Mouse (Mus musculus) embryonic facial prominence, embryonic 10.5 days (tissue): ENCODE data around the gene Rpp38. TPM values are rescaled to one million over a fixed set of nuclear protein-coding genes. Genes with fewer than 3 reads are reported as not detected.

Experiments used
- DNase-seq: peaks from one replicate; pipeline ENCODE4 v3.0.0-alpha.2; 2017; ENCODE audit warnings: low spot score
- H3K27ac ChIP-seq: fragments of 300-500 bp; sonication (generic); replicated peaks from 2 replicates; pipeline ENCODE4 v1.5.1; 2016; ENCODE audit warnings: mild to moderate bottlenecking
- H3K27me3 ChIP-seq: fragments of 300-500 bp; sonication (generic); replicated peaks from 2 replicates; pipeline ENCODE4 v1.6.1; 2016; ENCODE audit warnings: low read depth, mild to moderate bottlenecking; ENCODE audit not compliant: poor library complexity, severe bottlenecking
- H3K36me3 ChIP-seq: fragments of 300-500 bp; sonication (generic); replicated peaks from 2 replicates; pipeline ENCODE4 v1.6.1; 2016; ENCODE audit warnings: mild to moderate bottlenecking, moderate library complexity
- H3K4me1 ChIP-seq: fragments of 300-500 bp; sonication (generic); 2 replicates; pipeline ENCODE4 v1.6.1; 2016
- H3K4me3 ChIP-seq: fragments of 300-500 bp; sonication (generic); 2 replicates; pipeline ENCODE4 v1.5.1; 2016; ENCODE audit warnings: mild to moderate bottlenecking, moderate library complexity
- H3K9me3 ChIP-seq: fragments of 300-500 bp; sonication (generic); 2 replicates; pipeline ENCODE4 v1.6.1; 2016; ENCODE audit warnings: mild to moderate bottlenecking
- WGBS: fragments of 180-500 bp; shearing (Covaris S2); methylation state at CpG from one replicate; pipeline ENCODE4 v1.1.7; 2016; 5-methylcytosine and 5-hydroxymethylcytosine counted together
- polyA plus RNA-seq: library from polyadenylated mRNA; unstranded; fragments of >200 nt; fragmentation: Nextera tagmentation; extraction: Ambion mirVana; gene quantifications from 2 replicates; pipeline ENCODE4 v1.2.1, GENCODE M21; 2016

The Rpp38 gene
- polyA plus RNA-seq, 1 experiment from 2014 or later: 19.0 TPM

DNA sequence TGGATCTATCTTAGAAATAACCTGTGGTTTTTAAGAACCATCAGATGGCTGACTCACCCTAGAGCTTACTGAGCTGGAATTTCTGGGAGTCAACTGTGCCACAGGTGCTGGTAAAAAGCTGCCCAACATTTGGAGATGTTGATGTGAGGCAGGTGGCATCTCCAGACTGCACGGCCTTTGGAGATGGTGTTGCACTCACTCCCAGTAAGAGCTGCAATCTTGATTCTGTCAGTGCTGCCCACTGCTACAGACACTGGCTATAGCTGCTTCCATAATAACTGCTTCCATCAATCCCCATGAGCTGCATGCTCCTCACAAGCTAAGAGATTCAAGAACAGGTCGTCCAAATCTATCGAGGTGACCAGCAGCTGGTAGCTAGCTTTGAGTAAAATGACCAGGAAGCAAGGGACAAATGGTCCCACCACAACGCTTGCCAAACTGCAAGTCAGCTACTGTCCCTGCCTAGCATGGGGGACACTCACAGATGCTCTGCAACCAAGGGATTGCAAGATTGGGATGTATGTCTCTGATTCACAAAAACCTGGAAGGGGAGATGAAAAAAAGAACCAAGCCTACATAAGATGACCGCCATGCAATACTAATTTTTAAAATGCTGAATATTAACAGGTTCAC lies 1.3 kb downstream of the Rpp38 start:
- Histone ChIP-seq H3K27me3 (peaks cover 7% of the 10 kb centered on the region), H3K9me3 (no peaks in the 10 kb centered on the region), H3K4me3 (peak overlapping the region; percentile 79), H3K4me1 (peaks cover 20% of the 10 kb centered on the region), H3K27ac (no peak overlapping the region), H3K36me3 (peaks cover 37% of the 10 kb centered on the region)
- 86% methylated on average over 5 of the region's 5 CpGs for WGBS
- DNase-seq: no peak

- H3K27me3 ChIP-seq: no peaks in the 10 kb centered on the region
- H3K36me3 ChIP-seq: peaks cover 71% of the 10 kb centered on the region
- WGBS: 33% methylated on average over 1 of the region's 1 CpGs
- H3K9me3 ChIP-seq: 0 out of 2 replicates have a peak, but pooled peaks cover 5% of the 10 kb centered on the region
- peak; percentile 32 for DNase-seq
- no peak overlapping the region for H3K4me3 ChIP-seq
- no peak overlapping the region for H3K27ac ChIP-seq
- H3K4me1 ChIP-seq: peaks cover 13% of the 10 kb centered on the region
These were observed 5.1 kb downstream of the Rpp38 start for GRCm38 (mm10) chr2:3327351-3327750.

- Histone ChIP-seq H3K9me3 (0 out of 2 replicates have a peak, but pooled peaks cover 5% of the 10 kb centered on the region), H3K4me3 (no peak overlapping the region), H3K27me3 (no peaks in the 10 kb centered on the region), H3K4me1 (peaks cover 9% of the 10 kb centered on the region), H3K36me3 (peaks cover 75% of the 10 kb centered on the region), H3K27ac (no peak overlapping the region)
- no peak for DNase-seq
- WGBS: 98% methylated on average over 1 of the region's 1 CpGs
These were observed 5.9 kb downstream of the Rpp38 start for GRCm38 (mm10) chr2:3326547-3326946.

DNA sequence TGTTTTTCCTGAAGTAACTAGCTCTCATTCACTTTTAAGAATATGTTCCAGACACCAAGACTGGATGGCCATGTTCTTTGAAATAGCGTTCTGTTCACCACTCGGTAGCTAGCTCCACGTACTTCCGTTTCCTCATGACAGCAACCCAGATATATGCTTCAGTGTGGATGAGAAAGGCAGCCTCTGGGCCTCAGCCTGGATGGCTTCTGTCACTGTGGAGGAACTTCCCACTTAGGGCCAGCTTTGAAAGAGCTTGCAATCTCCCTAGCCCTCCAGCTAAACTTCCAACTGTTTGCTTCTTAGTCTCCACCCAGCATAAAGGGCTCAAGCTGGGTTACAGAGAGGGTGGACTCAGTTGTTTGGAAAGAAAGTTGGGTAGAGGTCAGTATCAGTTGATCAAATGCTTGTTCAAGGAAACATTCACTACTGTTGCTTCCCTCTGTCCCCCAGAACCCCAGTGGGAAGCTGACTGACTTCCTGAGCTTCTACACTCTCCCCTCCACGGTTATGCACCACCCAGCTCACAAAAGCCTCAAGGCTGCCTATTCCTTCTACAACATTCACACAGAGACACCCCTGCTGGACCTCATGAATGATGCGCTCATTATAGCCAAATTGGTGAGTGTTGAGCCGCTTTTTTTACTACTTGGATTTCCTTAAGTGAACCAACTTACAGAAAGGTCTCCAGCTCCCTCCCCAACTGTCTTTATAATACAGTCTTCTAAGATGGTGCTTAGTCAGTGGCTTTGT lies 7.9 kb downstream of the Rpp38 start:
- WGBS: 92% methylated on average over 7 of the region's 7 CpGs
- no peak for DNase-seq
- Histone ChIP-seq H3K9me3 (0 out of 2 replicates have a peak, but pooled peaks cover 5% of the 10 kb centered on the region), H3K4me3 (no peak overlapping the region), H3K27me3 (no peaks in the 10 kb centered on the region), H3K27ac (no peak overlapping the region), H3K4me1 (no peaks in the 10 kb centered on the region), H3K36me3 (peaks cover 72% of the 10 kb centered on the region)

DNA sequence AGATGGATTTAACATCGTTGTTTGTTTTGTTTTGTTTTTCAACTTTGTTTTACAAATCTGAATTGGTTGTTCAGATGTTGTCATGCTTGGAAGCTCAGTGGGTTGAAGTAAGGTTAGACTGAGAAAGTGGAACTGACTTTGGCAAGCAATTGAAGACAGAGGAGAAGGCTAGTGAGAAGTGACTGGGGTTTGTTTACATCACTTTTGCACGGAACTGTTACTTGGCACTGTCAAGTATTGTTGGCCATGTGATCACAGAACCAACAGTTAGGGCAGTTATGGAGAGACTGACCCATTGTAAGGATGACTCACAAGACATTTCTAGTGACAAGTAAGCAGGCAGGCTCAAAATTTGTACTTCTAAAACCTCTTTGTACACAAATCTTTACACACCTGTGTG lies 9.3 kb downstream of the Rpp38 start:
- WGBS: 90% methylated on average over 2 of the region's 2 CpGs
- Histone ChIP-seq H3K9me3 (0 out of 2 replicates have a peak, but pooled peaks cover 5% of the 10 kb centered on the region), H3K4me3 (no peak overlapping the region), H3K27ac (no peak overlapping the region), H3K4me1 (no peaks in the 10 kb centered on the region), H3K27me3 (no peaks in the 10 kb centered on the region), H3K36me3 (peaks cover 72% of the 10 kb centered on the region)
- DNase-seq: no peak

DNA sequence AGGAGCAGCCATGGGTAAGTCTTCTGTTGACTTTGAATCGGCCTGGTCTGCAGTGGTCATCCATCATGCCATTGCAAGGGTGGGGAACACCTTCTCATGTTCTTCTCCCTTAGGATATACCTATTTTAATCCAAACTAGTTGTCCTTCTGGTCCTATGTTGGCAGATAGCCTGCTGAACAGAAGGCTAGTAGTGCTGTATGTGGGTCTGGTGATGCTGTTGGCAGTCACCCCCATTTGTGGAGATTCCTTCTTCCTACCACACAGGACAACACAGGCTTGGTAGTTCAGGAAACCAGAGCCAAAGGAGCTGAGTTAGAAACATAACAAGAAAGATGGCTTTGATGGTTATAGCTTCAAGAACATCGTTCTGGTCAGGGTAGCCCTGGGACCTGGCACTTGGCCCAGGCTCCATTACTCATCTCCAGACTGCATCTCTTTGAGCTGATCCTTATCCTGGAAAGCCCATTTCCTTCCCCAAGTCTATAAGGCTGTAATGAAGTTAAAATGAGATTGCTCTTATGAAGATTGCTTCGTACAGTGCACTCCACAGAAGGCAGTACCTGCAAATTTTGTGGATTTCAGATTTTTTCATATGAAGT lies 26.9 kb downstream of the Rpp38 start:
- no peak for DNase-seq
- no peak overlapping the region for H3K27ac ChIP-seq
- no peaks in the 10 kb centered on the region for H3K27me3 ChIP-seq
- H3K4me3 ChIP-seq: no peak overlapping the region
- H3K4me1 ChIP-seq: no peaks in the 10 kb centered on the region
- H3K9me3 ChIP-seq: no peaks in the 10 kb centered on the region
- peaks cover 24% of the 10 kb centered on the region for H3K36me3 ChIP-seq
- 90% methylated on average over 3 of the region's 3 CpGs for WGBS

- H3K36me3 ChIP-seq: no peaks in the 10 kb centered on the region
- 96% methylated on average over 7 of the region's 7 CpGs for WGBS
- no peak overlapping the region for H3K27ac ChIP-seq
- H3K27me3 ChIP-seq: no peaks in the 10 kb centered on the region
- H3K9me3 ChIP-seq: no peaks in the 10 kb centered on the region
- DNase-seq: no peak
- no peak overlapping the region for H3K4me3 ChIP-seq
- H3K4me1 ChIP-seq: no peaks in the 10 kb centered on the region
These were observed 36.6 kb downstream of the Rpp38 start for GRCm38 (mm10) chr2:3295826-3296225.

- Histone ChIP-seq H3K9me3 (no peaks in the 10 kb centered on the region), H3K4me1 (no peaks in the 10 kb centered on the region), H3K27ac (no peak overlapping the region), H3K36me3 (no peaks in the 10 kb centered on the region), H3K4me3 (no peak overlapping the region), H3K27me3 (no peaks in the 10 kb centered on the region)
- no peak for DNase-seq
- 92% methylated on average over 1 of the region's 1 CpGs for WGBS
These were observed 40.3 kb downstream of the Rpp38 start for GRCm38 (mm10) chr2:3292170-3292569.

- no peak for DNase-seq
- H3K27ac ChIP-seq: no peak overlapping the region
- H3K27me3 ChIP-seq: no peaks in the 10 kb centered on the region
- H3K9me3 ChIP-seq: no peaks in the 10 kb centered on the region
- H3K4me1 ChIP-seq: peaks cover 9% of the 10 kb centered on the region
- no peak overlapping the region for H3K4me3 ChIP-seq
- 73% methylated on average over 1 of the region's 1 CpGs for WGBS
- H3K36me3 ChIP-seq: no peaks in the 10 kb centered on the region
These were observed 42.9 kb downstream of the Rpp38 start for GRCm38 (mm10) chr2:3289581-3289980.

DNA sequence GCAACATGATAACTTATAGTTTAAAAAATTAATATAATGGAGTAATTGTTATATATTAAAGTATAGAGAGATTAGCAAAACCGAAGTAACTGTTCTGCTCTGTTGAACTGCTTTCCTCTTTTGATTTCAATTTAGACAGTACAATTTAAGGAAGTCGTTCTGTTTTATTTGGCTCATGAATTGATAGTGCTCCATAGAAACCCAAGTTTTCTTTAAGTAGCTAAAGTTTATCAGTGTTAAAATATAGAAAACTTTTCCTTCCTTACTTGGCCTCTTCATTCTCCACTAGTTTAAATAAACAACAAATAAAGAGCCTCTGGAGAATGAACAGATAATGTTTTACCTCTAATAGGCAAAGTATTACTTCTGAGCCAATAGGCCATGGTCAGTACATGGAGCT lies 46.2 kb downstream of the Rpp38 start:
- no peak overlapping the region for H3K4me3 ChIP-seq
- H3K27me3 ChIP-seq: no peaks in the 10 kb centered on the region
- no peak for DNase-seq
- peaks cover 3% of the 10 kb centered on the region; the same call in 1 of the 2 replicates for H3K9me3 ChIP-seq
- H3K27ac ChIP-seq: no peak overlapping the region
- H3K4me1 ChIP-seq: peaks cover 16% of the 10 kb centered on the region
- no peaks in the 10 kb centered on the region for H3K36me3 ChIP-seq
- WGBS: 88% methylated on average over 2 of the region's 2 CpGs

DNA sequence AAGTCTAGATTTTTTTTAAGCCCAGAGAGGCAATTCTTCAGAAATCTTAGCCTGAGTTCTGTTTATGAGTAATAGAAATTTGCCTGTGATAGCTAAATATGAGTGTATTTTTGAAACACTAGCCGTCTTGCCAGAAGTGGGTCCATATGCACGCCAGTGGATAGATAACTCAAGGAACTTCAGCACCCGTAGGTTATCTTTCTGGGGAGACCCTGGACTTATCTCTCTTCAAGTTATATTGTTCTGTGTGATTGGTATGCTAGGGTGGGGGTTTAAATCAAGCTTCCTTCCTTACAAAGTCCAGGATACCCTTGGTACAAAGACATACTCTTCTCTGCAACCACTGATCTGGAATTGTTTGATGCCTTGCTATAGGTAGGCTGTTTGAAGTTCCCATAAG lies 46.7 kb downstream of the Rpp38 start:
- H3K9me3 ChIP-seq: peaks cover 3% of the 10 kb centered on the region; the same call in 1 of the 2 replicates
- no peak overlapping the region for H3K27ac ChIP-seq

GRCm38 (mm10) chr2:3285181-3285530 lies 47.3 kb downstream of the Rpp38 start:
- 2% methylated on average over 6 of the region's 6 CpGs for WGBS
- no peaks in the 10 kb centered on the region for H3K27me3 ChIP-seq
- H3K9me3 ChIP-seq: peaks cover 3% of the 10 kb centered on the region; the same call in 1 of the 2 replicates
- peak overlapping the region; percentile 87; the same call in 1 of the 2 replicates for H3K27ac ChIP-seq
- DNase-seq: no peak
- H3K4me3 ChIP-seq: peak overlapping the region; percentile 81
- H3K4me1 ChIP-seq: peaks cover 16% of the 10 kb centered on the region
- no peaks in the 10 kb centered on the region for H3K36me3 ChIP-seq

More for the DNA sequence above, 46.7 kb downstream of the Rpp38 start:
- Histone ChIP-seq H3K4me1 (peaks cover 16% of the 10 kb centered on the region), H3K4me3 (peak overlapping the region; percentile 81), H3K27me3 (no peaks in the 10 kb centered on the region), H3K36me3 (no peaks in the 10 kb centered on the region)
- 85% methylated on average over 3 of the region's 3 CpGs for WGBS
- DNase-seq: no peak
